Mouse (Mus musculus) Muller cell, postnatal 12 days (primary cell): Measurements from ENCODE around the gene Olfr1252.

ENCODE experiments used
- DNase-seq: peaks from one replicate; pipeline ENCODE4 v3.0.0-alpha.2; 2015; ENCODE audit errors: inconsistent ontology term

Gene Olfr1252

DNA sequence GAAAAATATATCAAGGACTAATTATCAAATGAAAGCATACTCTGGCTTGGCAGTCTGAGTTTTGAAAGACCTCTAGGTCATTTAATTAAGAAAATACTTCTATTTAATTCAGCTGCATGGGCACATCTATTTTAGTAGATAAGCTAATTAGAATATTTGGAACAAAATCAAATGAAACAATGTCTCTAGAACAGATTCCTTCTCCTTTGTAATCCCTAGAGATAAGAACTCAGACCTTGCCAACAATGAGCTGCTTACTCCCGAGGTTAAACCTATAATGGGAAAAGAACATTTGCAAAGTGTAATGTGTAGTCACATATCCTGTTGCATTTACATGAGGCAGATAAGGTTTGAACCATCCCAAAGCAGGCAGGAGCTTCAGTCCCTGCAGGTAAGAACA, at the start of gene Olfr1252:
Gene Olfr1252 (minus strand): TSS at position 101 of the 400 bp plus-strand sequence.
- no peak for DNase-seq

DNA sequence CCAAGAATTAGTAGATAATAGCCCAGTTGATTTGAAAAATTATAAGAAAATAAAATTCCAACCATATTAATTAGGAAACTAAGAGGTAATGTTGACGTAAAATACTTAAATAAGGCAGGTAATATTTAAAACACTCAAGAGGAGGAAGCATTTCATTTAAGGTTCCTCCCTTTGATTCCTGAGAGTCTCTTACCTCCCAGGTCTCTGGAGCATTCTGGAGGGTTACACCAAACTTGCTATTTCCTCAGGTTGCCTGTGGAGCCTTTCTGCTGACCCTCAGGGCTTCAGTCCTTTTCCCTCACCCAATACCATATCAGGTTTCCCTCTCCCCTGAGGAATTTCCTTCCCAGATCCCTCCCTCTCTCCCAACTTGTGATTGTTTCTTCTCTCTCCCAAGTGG, 32.2 kb upstream of the Olfr1252 start, which contains the start of gene Olfr1253:
Gene Olfr1253 (minus strand): TSS at position 101 of the 400 bp plus-strand sequence.
- DNase-seq: no peak

DNA sequence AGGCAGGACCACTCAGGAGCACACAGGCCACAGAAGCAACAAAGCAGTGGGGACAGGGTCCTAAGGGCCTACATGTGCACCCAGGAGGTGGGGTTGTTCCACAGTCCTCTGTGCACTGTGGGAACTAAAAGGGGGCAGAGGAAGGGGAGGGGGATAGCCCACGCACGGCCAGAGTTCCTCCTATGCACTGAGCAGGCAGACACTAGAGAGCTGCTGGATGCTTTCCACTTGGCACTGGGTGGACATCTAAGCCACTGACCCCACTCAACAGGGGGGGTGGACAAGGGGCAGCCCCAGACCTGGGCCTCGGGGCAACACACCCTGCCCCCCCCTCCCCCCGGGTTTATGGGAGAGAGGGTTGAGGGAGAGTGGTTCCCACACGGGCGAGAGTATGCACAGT, 32.8 kb downstream of the Olfr1252 start:
- DNase-seq: no peak

DNA sequence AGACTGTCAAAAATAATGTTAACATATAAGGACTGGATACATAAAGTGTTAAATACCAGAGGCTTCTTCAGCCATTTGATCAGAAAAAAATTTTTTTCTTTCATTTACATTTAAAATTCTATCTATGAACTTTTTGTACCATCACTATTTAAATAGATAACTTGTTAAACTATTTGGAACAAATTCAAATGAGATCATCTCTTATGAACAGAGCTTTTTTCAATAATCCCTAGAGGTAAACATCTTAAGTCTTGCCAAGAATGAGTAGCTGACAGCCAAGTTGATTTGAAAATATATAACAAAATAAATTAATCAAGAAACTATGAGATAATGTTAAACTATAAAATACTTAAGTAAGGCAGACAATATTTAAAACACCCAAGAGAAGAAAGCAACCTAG, 53.0 kb downstream of the Olfr1252 start, which contains the start of gene Olfr1251:
Gene Olfr1251 (minus strand): TSS at position 101 of the 400 bp plus-strand sequence.
- no peak for DNase-seq
